Mouse (Mus musculus): ENCODE results near the gene Pik3ip1.

The Pik3ip1 gene

DNA sequence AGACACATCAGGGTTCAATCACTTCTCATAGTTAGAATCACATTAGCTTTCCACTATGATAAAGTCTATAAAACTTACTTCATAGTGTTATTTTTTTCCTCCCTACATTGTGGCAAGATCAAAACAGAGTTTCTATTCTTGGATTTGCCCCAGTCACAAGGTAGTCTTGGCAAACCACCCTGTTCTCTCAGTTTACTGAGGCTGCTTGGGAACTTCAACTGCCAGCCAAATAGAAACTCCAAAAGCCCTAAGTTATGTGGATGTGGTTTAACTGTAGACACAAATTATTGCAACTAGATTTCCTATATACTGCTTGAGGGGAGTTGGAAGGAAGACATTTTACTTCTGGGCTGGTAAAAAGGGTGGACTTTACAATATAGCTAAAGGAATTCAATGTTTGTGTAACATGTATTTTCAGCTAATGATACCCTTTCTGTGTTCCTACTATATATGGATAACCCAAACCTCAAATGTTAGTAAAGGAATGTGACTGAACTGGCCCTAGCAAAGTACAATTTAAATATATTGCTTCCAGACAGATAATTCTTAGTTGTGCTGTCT, at the start of gene Pik3ip1:
Pik3ip1 (plus strand) TSS at position 511 of the 561 bp plus-strand sequence.
- no peak for DNase-seq (ENCODE audit: low spot score)

DNA sequence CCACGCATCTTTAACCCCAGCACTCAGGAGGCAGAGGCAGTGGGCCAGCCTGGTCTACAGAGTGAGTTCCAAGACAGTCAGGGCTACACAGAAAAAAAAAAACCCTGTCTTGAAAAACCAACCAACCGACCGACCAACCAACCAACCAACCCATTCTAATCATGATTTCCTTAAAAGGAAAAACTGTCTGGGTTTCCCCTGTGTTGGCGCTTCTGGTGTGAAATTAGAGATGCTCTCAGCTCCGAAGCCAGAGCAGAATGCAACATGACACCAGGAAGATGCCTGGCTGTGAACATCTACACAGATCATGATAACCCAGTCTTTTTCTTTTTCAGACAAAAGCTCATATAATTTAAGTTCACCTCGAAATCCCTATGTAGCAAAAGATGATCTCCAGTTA, 47.3 kb upstream of the Pik3ip1 start:
- DNase-seq (ENCODE audit: low spot score), result no peak

DNA sequence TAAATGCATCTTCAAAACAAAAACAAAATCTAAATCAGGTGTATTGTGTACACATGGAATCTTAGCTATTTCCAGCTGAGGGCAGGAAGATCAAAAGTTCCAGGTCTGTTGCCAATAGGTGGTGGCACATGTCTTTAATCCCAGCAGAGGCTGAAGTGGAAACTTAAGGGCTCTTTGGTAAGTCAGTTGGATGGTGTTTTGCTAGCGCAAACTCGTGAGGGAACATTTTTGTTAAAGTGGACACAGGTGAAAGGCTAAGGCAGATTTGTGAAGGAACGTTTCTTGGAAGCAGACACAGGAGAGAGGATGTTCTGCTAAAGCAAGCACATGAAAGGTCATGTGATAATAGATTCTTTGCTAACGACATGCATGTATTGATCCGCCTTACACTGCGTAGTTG, 46.6 kb upstream of the Pik3ip1 start:
- DNase-seq (ENCODE audit: low spot score), result no peak

DNA sequence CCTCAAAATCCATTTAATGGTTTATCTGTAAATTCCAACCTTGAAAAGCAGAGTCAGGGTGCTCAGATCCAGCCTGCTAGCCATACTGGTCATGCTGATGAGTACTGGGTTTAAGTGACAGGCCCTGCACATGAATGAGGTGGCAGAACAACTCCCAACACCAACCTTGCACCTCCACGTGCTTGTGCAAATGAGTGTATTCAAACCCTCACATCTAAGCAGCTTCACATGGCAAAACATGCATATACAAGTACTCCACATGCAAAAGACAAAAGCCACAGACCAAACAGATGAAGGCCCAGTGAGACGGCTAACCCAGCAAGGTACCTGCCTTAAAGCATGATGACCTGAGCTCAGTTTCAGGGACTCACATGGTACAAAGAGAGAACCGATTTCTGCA, 44.3 kb upstream of the Pik3ip1 start:
- DNase-seq (ENCODE audit: low spot score), result no peak

DNA sequence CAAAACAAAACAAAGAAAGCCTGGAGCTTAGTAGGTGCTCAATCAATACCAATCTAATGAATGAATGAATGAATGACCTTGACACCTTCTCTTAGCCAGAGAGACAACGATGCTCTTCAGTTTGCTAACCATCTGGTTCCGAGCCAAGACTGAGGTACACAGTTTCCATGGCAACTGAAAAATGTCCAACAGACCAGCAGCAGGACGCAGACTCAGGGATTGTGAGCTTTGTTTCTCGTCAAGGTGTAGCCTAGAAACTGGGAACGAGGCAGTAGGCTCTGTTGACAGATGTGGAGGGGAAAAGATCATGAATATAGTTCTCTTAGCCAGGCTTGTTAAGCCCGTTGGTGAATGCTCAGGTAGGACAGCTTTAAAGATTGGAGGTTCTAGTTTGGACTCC, 43.1 kb upstream of the Pik3ip1 start:
- DNase-seq (ENCODE audit: low spot score), result no peak

DNA sequence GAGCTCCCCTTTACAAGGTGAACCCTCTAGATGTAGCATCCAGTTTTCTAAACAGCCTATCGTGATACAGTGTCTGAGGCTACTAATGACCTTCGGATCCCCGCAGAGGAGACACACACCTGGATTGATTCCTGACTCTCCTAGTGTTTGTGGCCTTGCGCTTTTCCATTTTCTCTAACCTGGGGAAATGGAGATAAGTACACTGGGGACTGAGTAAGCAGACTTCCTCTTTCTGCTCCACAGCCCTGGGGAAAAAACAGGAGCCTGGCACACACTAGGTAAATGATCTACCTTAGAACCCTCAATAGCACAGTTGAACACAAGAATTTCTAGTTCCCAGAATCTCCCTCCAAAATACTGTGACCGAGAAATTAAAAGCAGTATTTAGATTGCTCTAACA, 42.3 kb upstream of the Pik3ip1 start:
- DNase-seq (ENCODE audit: low spot score), result no peak

DNA sequence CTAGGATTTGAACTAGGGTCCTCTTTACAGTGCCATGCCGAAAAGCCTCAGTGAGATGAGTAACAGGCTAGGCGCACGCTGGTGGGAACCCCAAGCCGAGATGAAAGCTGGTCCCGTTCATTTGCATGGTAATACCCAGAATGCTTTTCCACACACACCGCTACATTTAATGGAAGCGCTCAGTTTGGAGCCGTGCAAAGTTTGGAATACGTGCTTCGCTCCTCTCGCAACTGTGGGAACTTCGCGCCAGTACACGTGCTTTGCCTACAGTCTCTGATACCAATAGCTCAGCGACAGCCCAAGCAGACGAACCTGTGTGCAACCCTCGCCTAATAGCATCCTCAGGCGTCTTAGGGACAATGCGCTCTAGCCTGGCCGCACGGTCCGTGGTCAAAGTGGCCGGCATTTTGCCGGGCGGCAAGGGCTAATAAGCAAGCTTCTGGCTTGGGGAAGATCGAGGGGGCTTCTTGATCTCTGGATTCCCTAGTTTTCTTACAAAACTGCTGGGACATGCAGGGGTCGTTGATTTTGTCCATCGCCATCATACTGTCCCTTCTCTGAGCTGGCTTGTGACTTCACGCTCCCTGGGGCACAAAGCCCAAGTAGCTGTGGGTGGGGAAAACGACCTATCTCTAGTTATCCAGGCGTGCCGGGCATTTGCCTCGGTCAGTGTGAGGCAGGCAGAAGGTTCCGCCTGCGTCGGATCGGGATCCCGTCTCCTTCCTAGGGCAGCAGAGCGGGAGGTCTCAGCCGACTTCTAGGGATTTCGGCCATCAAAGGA, 41.5 kb upstream of the Pik3ip1 start, which contains the start of gene Patz1:
Patz1 (plus strand) TSS at position 354 of the 781 bp plus-strand sequence.
- DNase-seq (ENCODE audit: low spot score), result peak; percentile 46

DNA sequence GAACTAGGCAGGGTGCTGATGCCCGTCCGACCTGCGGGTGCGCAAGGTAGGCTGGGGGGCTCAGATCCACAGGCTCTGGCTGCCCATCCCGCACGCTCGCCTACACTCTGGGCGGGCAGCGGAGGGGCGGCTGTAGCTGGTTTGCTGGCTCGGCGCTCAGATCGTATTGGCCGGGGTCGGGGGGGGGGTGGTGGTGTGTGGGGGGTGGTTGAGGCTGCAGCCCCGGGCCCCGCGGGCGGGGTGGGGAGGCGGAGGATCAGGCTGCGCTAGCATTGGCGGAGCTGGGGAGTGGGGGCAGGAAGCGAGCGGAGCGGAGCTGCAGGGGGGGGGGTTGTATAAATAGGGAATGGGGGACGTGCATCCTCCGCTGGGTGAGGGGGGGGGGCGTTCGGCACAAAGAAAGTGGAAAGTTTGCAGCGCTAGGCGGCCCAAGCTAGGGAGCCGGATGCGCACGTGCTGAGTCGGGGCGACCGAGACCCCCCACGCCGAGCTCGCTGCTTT, 40.8 kb upstream of the Pik3ip1 start:
- no peak for DNase-seq (ENCODE audit: low spot score)

DNA sequence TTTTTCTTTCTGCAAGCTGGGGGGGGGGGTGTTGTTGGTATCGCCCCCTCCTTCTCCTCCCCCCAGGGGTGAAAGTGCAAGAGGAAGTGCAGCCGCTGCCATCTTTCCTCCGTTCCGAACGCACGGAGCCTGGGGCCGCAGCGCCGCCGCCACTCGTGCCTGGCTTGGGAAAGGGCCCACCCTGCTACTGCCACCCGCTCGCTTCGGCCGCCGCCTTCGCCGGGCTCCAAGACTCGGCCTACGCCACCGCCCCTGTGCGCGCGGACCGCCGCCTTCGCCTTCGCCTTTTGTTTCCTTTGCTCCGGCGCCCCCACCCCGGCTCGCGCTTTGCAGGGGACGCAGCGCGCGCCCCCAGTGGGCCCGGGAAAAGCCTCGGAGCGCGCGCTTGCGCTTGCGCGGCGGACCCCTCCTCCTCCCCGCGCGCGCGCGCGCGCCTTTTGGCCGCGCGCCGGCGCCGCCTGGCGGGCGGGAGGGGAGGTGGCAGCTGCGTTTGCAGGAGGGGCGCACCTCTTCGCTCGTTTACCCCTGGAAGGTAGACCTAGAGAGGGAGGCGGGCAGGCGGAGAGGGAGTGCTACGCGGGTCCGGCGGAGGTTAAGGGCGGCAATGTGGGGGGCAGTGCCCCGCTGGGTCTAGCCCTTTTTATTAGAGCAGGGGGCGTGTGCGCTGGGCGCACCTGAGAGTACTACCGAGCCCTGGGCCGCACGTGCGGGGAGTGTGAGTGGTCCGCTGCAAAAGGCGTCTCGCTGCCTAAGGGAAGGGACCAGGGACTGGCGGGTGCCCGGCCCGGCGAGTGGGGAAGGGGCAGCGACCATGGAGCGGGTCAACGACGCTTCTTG, 40.2 kb upstream of the Pik3ip1 start:
- DNase-seq (ENCODE audit: low spot score), result peak; percentile 70

DNA sequence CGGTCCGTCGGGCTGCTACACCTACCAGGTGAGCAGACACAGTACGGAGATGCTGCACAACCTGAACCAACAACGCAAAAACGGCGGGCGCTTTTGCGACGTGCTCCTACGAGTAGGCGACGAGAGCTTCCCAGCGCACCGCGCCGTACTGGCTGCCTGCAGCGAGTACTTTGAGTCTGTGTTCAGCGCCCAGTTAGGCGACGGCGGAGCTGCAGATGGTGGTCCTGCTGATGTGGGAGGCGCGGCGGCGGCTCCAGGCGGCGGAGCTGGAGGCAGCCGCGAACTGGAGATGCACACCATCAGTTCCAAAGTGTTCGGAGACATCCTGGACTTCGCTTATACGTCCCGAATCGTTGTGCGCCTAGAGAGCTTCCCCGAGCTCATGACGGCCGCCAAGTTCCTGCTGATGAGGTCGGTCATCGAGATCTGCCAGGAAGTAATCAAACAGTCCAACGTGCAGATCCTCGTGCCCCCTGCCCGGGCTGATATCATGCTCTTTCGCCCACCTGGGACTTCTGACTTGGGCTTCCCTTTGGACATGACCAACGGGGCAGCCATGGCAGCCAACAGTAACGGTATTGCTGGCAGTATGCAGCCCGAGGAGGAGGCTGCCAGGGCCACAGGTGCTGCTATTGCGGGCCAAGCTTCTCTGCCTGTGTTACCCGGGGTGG, 39.4 kb upstream of the Pik3ip1 start:
- peak; percentile 37 for DNase-seq (ENCODE audit: low spot score)

DNA sequence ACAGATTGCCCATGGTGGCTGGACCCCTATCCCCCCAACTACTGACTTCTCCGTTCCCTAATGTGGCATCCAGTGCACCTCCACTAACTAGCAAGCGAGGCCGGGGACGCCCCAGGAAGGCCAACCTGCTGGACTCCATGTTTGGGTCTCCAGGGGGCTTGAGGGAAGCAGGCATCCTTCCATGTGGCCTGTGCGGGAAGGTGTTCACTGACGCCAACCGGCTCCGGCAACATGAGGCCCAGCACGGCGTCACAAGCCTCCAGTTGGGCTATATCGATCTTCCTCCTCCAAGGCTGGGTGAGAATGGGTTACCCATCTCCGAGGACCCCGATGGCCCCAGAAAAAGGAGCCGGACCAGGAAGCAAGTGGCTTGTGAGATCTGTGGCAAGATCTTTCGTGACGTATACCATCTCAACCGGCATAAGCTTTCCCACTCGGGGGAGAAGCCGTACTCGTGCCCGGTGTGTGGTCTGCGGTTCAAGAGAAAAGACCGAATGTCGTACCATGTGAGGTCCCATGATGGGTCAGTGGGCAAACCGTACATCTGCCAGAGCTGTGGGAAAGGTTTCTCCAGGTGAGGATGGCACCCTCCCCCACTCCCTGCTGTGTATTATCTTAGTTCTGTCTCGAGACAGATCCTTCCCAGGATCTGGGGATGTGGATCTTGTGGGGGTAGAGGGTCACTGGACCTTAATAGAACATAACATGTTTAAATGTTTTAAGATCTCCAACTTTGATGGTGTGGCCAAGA, 38.7 kb upstream of the Pik3ip1 start:
- peak; percentile 21 for DNase-seq (ENCODE audit: low spot score)

DNA sequence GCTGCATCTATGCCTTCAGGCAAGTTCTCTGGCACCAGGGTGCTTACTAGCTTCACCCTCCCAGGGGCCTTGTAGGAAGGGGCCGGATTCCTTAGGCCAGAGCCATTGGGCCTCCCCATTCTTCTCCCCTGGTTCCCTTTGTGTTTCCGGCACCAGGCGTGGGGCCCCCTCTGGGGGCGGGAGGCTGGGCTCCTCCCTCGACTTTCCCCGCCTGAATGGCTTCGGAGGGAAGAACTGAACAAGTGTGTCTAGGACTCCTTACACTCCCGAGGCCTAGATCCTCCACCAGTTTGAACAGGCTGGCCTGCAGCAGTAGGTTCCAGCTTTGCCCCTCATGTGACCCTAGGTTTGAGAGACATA, 38.2 kb upstream of the Pik3ip1 start:
- peak; percentile 41 for DNase-seq (ENCODE audit: low spot score)

DNA sequence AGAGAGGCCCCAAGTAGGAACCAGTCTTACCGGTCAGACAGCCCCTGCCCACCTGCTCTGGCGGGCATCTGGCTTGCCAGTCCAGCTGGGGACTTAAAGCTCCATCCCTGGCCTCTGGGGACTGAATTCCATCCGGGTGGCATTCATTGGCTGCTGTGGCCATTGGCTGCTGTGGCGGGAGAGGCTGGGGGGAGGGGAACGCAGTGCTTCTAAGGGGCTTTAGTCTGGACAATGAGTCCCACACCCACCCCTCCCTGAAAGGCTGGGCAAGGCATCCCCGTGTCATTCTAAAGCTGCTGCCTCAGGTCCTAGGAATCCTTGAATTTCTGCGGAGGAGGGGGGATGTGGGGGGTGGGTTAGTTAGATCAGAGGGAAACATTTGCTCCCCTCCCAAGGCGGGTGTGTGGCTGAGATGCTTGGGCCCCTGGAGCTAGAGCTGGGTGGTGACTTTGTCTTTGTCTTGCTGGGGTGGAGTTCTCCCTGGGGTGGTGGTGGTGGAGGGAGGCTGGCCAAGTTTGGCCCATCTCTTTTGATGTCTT, 37.4 kb upstream of the Pik3ip1 start:
- DNase-seq (ENCODE audit: low spot score), result no peak

DNA sequence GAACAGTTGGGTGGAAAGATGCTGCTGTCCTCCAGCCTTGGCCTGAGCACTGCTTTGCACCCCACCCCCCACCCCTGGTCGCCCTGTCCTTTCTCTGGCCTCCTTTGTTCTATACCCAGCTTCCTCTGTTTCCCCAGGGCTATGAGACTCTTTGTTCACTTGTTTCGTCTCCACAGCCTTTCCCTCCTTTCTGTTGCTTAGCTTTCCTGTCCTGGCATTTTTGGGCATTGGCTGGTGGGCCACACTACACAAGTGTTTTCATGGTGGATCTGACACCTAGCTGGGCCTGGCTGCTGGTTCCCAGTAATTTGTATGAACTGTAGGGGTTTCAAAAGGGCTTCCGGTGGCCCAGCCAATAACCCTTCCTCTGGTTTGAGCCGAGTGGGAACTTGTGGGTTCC, 36.8 kb upstream of the Pik3ip1 start:
- no peak for DNase-seq (ENCODE audit: low spot score)

DNA sequence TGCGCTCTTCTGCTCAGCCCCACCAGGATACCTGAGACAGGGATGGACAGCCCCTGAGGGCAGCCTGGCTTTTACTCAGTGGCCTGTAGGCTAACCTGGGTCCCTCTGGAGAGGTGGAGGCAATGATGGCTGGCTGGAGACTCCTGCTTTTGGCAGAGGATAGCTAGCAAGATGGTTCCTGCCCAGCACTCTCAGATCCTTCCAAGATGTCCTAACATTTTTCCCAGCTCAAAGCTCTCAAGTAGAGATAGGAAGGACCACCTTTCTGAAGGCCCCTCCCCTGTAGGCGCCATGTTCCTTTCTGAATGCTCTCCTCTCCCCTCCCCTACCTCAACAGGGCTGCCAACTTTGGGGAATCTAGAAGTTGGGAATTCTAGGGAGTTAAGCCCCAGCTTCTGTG, 35.6 kb upstream of the Pik3ip1 start:
- DNase-seq (ENCODE audit: low spot score), result no peak

DNA sequence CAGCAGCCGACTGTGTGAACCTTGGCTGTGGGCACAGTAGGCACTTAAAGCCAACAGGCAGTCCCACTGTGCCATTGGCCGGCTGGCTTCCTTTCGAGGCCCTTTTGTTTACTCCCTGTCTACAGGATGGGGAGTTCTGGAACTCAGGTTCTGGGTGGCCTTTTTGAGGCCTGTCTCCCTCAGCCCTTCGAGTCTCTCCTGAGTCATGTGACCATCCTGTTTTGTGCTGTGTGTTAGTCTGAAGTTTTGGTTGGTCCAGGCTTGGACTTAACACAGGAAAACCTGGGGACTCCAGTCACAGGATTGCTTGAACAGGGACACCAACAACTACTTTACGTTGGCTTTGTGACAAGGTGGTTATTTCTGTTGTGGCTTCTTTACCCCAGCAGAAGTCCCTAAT, 34.1 kb upstream of the Pik3ip1 start:
- DNase-seq (ENCODE audit: low spot score), result no peak

DNA sequence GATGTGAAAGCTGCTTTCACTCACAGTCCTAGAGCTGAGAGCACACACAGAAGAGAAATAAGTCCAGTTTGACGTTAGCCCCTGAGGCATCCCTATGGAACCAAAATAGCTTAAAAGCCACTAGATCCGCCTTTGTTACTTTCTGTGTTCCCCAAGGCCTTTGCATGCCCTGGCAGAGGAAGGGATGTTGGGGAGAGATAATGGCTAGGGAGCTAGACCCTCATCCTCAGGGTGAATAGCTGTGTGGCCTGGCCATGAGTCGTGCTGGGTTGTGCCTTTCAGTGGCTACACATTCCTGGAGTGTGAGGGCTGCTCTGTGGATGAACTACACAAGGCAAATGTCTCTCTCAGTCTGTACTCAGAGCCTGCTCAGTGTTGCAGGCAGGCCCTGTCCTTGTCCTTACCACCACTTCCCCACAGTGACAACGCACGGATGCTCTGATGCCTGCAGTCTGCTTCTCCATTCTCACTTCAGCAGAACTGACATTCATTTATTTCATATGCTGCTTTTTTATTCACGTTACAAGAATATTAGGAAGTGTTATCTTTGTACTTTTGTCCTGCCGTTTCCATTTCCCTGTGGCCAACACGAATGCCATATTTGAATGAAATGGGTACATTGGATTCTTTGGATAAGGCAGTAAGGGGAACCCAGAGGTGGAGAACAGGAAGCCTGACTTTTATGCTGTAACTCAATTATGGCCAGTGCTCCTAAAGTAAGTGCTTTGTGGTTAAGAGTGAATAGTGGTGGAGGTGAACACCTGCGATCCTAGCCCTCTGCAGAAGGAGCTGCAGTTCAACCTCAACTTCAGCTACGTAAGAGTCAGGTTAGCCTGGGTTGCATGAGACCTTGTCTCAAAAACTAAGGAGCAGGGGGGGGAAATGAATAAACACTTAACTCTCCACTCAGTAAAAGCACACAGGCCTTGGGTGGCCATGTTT, 32.1 kb upstream of the Pik3ip1 start:
- DNase-seq (ENCODE audit: low spot score), result no peak

DNA sequence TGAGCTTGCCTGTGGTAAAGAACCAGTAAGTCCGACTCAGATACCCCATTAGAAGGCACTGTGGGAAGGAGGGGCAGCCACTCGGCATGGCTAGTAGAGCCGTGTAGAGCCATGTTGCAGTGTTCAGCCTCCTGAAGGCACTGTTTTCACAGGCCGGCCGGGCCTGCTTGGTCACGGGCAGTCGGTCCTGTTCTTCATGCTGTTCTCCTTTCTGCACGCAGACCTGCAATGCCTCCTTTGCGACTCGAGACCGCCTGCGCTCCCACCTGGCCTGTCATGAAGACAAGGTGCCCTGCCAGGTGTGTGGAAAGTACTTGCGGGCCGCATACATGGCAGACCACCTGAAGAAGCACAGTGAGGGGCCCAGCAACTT, 31.4 kb upstream of the Pik3ip1 start:
- no peak for DNase-seq (ENCODE audit: low spot score)

DNA sequence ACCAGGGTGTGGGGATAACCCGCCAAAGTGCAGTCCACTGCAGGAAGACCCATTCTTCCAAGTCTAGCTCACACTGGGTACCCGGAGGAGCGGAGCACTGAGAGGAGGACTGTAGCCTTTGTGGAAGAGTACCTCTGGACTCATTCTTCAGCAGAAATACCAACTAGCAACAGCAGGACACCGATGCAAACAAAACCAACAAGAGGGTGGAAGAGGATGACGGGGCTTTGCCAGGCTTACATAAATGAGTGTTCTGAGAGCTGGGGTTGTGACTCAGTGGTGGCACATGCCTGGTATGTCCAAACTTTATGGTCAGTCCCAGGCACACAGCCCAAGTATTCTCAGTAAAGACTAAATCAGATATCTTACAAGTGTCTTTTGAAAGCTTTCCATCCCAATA, 29.1 kb upstream of the Pik3ip1 start:
- no peak for DNase-seq (ENCODE audit: low spot score)

DNA sequence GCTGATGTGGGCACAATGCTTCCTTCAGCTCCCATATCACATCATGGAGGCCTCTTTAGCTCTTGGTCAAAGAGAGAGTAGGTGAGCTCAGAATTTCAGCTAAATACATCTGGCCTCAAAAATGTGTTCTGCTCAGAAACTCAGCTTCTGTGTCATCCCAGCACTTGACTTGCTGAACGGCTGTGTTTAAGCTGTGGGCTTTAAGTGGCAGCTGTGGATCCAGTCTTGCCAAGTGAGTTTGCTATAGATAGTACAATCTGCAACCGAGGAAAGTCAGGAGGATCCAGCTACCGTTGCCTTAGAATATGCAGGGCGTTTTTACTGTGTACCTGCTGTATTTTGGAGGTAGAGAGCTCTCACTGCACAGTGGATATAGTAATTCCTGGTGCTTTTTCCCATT, 27.8 kb upstream of the Pik3ip1 start:
- DNase-seq (ENCODE audit: low spot score), result no peak
